Mouse (Mus musculus) thymus, adult 2 months (tissue): ENCODE results near the gene Gsta1. TPM values are rescaled to one million over a fixed set of nuclear protein-coding genes. Genes with fewer than 3 reads are reported as not detected.

ENCODE experiments used
- DNase-seq: peaks from one replicate; pipeline ENCODE4 v3.0.0; 2021
- H3K27ac ChIP-seq: fragments of 200-500 bp; 2 replicates; pipeline ENCODE4 v1.5.1; 2012; ENCODE audit warnings: low read length, control low read depth; ENCODE audit not compliant: control insufficient read depth, insufficient read depth
- H3K27me3 ChIP-seq: fragments of 200-500 bp; 2 replicates; pipeline ENCODE4 v1.6.1; 2012; ENCODE audit warnings: mild to moderate bottlenecking, low read length, moderate library complexity, mixed read lengths; ENCODE audit not compliant: control insufficient read depth, insufficient read depth
- H3K36me3 ChIP-seq: fragments of 200-500 bp; 2 replicates; pipeline ENCODE4 v1.6.1; 2012; ENCODE audit warnings: mild to moderate bottlenecking, low read length, moderate library complexity; ENCODE audit not compliant: control insufficient read depth, insufficient read depth
- H3K4me1 ChIP-seq: fragments of 200-500 bp; replicated peaks from 2 replicates; pipeline ENCODE4 v1.6.1; 2012; ENCODE audit warnings: low read length; ENCODE audit not compliant: control insufficient read depth, insufficient read depth
- H3K4me3 ChIP-seq: fragments of 200-500 bp; 2 replicates; pipeline ENCODE4 v1.5.1; 2012; ENCODE audit warnings: mild to moderate bottlenecking, low read length, control low read depth, moderate library complexity; ENCODE audit not compliant: control insufficient read depth, insufficient read depth
- CTCF ChIP-seq: fragments of 200-500 bp; IDR thresholded peaks from 2 replicates; pipeline ENCODE4 v1.5.1; 2012; ENCODE audit warnings: mild to moderate bottlenecking, control low read depth, low read length, moderate library complexity, borderline replicate concordance; ENCODE audit not compliant: control insufficient read depth, poor library complexity, insufficient read depth; ENCODE audit errors: extremely low read depth
- POLR2A ChIP-seq: fragments of 200-500 bp; IDR thresholded peaks from 2 replicates; pipeline ENCODE4 v1.6.1; 2012; ENCODE audit warnings: mild to moderate bottlenecking, low read length, control low read depth, moderate library complexity; ENCODE audit not compliant: control insufficient read depth, poor library complexity, insufficient read depth; ENCODE audit errors: extremely low read depth
- WGBS: fragments of 180-500 bp; shearing (Covaris S2); methylation state at CpG from one replicate; pipeline ENCODE4 v1.1.7; 2018; 5-methylcytosine and 5-hydroxymethylcytosine counted together
- polyA plus RNA-seq: library from polyadenylated mRNA; depleted of rRNA; stranded (reverse); fragments of >200 nt; gene quantifications from 2 replicates; pipeline ENCODE4 v1.2.3, GENCODE M21; 2012

Gsta1 gene
- polyA plus RNA-seq, 1 experiment = 0.82 TPM

DNA sequence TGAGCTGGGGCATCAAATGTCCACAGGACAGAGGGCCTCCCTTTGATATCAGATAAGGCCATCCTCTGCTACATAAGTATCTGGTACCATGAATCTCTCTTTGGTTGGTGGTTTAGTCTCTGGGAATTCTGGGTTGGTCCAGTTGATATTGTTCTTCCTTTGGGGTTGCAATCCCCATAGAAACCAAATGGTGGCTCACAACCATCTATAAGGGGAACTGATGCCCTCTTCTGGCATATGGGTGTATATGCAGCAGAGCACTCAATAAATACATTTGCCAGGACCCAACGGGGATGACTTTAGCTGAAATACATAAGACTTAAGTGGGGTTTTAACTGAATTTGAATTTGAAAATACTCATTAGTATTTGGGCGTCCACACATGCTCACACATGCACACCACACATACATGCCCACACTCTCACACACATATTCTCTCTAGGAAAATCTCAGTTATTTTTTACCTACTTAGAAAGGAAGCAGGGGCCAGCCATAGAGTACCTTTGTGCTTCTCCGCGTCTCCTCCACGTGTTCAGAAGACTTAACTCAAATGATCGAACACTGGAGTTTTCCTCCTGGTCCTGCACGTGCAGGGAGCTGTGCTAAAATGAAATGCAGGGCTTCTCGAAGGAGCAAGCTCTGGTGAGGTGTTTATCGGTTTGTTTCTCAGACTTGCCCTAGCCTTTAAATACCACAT, 36.4 kb upstream of the Gsta1 start:
- no peaks in the 10 kb centered on the region for H3K36me3 ChIP-seq
- 37% methylated on average over 9 of the region's 9 CpGs for WGBS
- TF ChIP-seq CTCF = no peak
- TF ChIP-seq POLR2A = no peak
- peak; percentile 62 for DNase-seq
- H3K4me1 ChIP-seq = peaks cover 5% of the 10 kb centered on the region
- H3K27me3 ChIP-seq = no peaks in the 10 kb centered on the region
- H3K27ac ChIP-seq = no peak overlapping the region
- no peak overlapping the region for H3K4me3 ChIP-seq

DNA sequence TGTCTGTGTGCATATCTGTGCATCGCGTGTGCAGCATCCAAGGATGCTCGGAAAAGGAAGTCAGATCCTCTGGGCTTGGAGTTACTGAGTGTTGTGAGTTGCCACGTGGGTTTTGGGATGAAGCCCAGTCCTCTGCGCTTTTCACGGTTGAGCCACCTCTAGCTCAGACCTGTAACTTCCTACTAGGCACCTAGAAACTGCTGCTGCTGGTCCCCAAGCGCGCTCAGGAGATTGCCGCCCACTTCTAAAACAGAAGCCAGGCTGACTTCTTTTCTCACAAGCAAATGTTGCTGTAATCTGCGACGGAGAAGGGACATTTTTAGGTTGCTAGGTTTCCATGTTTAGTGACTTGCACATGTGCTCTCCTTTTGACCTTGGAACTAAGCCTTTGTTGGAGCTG, 35.4 kb upstream of the Gsta1 start:
- peaks cover 5% of the 10 kb centered on the region for H3K4me1 ChIP-seq
- no peak for TF ChIP-seq POLR2A
- no peak for TF ChIP-seq CTCF
- no peaks in the 10 kb centered on the region for H3K36me3 ChIP-seq
- no peak overlapping the region for H3K4me3 ChIP-seq
- WGBS = 89% methylated on average over 11 of the region's 11 CpGs
- H3K27me3 ChIP-seq = no peaks in the 10 kb centered on the region
- H3K27ac ChIP-seq = no peak overlapping the region
- DNase-seq = no peak

GRCm38 (mm10) chr9:78197801-78198200, 32.7 kb upstream of the Gsta1 start:
- no peak for DNase-seq
- Histone ChIP-seq H3K27me3 (no peaks in the 10 kb centered on the region), H3K4me3 (no peak overlapping the region), H3K4me1 (no peaks in the 10 kb centered on the region), H3K36me3 (no peaks in the 10 kb centered on the region), H3K27ac (no peak overlapping the region)
- WGBS = 97% methylated on average over 9 of the region's 9 CpGs
- TF ChIP-seq CTCF = no peak

DNA sequence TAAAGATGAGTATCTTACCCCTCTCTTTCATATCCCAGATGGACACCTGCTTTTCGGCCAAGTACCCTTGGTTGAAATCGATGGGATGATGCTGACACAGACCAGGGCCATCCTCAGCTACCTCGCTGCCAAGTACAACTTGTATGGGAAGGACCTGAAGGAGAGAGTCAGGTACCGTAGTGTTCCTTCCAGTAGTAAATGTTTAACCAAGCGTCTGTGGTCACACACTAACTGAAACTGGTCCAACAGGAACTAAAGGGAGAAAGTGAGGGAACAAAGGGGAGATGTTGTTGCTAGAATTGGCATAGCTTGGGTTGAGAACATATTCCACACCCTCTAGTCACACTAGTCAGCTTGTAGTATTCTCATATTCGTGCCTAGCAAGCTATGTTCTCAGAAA, 26.3 kb upstream of the Gsta1 start:
- H3K36me3 ChIP-seq = no peaks in the 10 kb centered on the region
- no peaks in the 10 kb centered on the region for H3K27me3 ChIP-seq
- H3K4me1 ChIP-seq = no peaks in the 10 kb centered on the region
- WGBS = 86% methylated on average over 6 of the region's 6 CpGs
- no peak for DNase-seq
- no peak overlapping the region for H3K27ac ChIP-seq
- no peak for TF ChIP-seq CTCF
- no peak for TF ChIP-seq POLR2A
- H3K4me3 ChIP-seq = no peak overlapping the region

GRCm38 (mm10) chr9:78208956-78209355, 21.5 kb upstream of the Gsta1 start:
- Histone ChIP-seq H3K27ac (no peak overlapping the region), H3K4me3 (no peak overlapping the region), H3K4me1 (no peaks in the 10 kb centered on the region), H3K36me3 (no peaks in the 10 kb centered on the region), H3K27me3 (no peaks in the 10 kb centered on the region)
- TF ChIP-seq POLR2A = no peak
- TF ChIP-seq CTCF = no peak
- 82% methylated on average over 4 of the region's 4 CpGs for WGBS
- DNase-seq = no peak

DNA sequence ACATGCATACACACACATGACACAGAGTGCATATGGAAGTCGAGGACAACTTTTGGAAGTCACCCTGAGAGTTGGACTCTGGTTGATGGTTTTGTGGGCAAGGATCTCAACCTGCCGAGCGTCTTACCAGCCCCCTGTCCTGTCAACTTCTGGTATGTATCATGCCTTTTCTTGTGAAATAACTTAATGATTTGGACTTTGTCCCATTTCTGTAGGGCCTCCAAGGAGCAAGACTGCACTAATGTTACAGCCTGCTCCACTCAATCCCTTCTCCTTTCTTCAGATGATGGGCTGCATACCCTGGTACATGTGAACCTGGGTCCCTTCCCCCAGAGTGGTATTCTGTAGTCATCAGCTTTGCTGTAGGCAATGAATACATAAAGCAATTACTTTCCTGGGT, 20.4 kb upstream of the Gsta1 start:
- Histone ChIP-seq H3K27me3 (no peaks in the 10 kb centered on the region), H3K4me3 (no peak overlapping the region), H3K36me3 (no peaks in the 10 kb centered on the region), H3K4me1 (no peaks in the 10 kb centered on the region), H3K27ac (no peak overlapping the region)
- TF ChIP-seq CTCF = no peak
- TF ChIP-seq POLR2A = no peak
- no peak for DNase-seq
- 90% methylated on average over 3 of the region's 3 CpGs for WGBS

GRCm38 (mm10) chr9:78210821-78211220, 19.6 kb upstream of the Gsta1 start:
- Histone ChIP-seq H3K27ac (no peak overlapping the region), H3K4me1 (no peaks in the 10 kb centered on the region), H3K4me3 (no peak overlapping the region), H3K36me3 (no peaks in the 10 kb centered on the region), H3K27me3 (no peaks in the 10 kb centered on the region)
- TF ChIP-seq POLR2A = no peak
- TF ChIP-seq CTCF = no peak
- no peak for DNase-seq
- WGBS = 100% methylated on average over 2 of the region's 2 CpGs
